Mouse (Mus musculus) erythroblast, embryonic 14.5 days (primary cell): ENCODE data around the gene Tk2.

Experiments
- GATA1 ChIP-seq: IDR thresholded peaks from 2 replicates; pipeline ENCODE4 v1.6.1; 2012; ENCODE audit warnings: low read length, inconsistent platforms, mixed read lengths
- TAL1 ChIP-seq: IDR thresholded peaks from 3 replicates; pipeline ENCODE4 v1.6.1; 2012; ENCODE audit warnings: low read length, inconsistent platforms, mixed read lengths

DNA sequence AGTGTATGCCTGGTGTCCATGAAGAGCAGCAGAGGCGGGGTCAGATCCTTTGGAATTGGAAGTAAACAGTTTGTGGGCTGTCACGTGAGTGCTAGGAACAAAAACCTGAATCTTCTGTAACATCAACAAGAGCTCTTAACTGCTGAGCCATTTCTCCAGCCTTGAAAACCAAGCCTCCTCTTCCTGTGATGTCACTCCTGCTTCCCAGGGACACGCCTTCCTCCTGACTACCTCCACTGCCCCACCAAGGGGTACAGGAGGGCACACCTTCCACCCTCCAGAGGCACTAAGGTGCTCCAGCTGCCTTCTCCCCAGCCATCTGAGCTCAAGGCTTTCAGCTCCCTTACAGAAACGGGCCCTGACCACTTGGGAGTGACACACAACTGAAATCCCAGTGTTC lies 1.7 kb downstream of the Tk2 start:
- no peak for TF ChIP-seq GATA1
- TF ChIP-seq TAL1 = no peak
